Mouse (Mus musculus) thymus, postnatal 14 days (tissue): ENCODE measurements at regions not wholly inside any gene's neighbourhood (a gene's known extent, or its start where the extent isn't known, plus 50 kb on each side); places are given as distances from the start of the nearest gene placed in this dataset.
"Not testable (repeated sequence)": the region's sequence is repeated elsewhere in the genome, so short reads cannot be mapped to it uniquely, and the experiment has no call there.

Experiments
- DNase-seq: peaks from one replicate; pipeline ENCODE4 v3.0.0; 2021

- no peak for DNase-seq
Observed at GRCm38 (mm10) chr16:50847693-50848092, 256.7 kb upstream of the Ccdc54 start.

GRCm38 (mm10) chr16:50846505-50846904 is 255.6 kb upstream of the Ccdc54 start:
- no peak for DNase-seq

- DNase-seq: peak; percentile 33
Observed at GRCm38 (mm10) chr16:50841677-50842580, 251.0 kb upstream of the Ccdc54 start.

- no peak for DNase-seq
Observed at GRCm38 (mm10) chr16:50841205-50841604, 250.3 kb upstream of the Ccdc54 start.

GRCm38 (mm10) chr16:50839665-50840064 is 248.7 kb upstream of the Ccdc54 start:
- DNase-seq: no peak

- no peak for DNase-seq
Observed at GRCm38 (mm10) chr16:50837416-50837815, 246.5 kb upstream of the Ccdc54 start.

- DNase-seq: no peak
Observed at GRCm38 (mm10) chr16:50836457-50836856, 245.5 kb upstream of the Ccdc54 start.

GRCm38 (mm10) chr16:50833357-50833756 is 242.4 kb upstream of the Ccdc54 start:
- no peak for DNase-seq

- no peak for DNase-seq
Observed at GRCm38 (mm10) chr16:50822352-50822751, 231.4 kb upstream of the Ccdc54 start.

GRCm38 (mm10) chr16:50814626-50815025 is 223.7 kb upstream of the Ccdc54 start:
- DNase-seq: no peak

- DNase-seq: peak; percentile 32
Observed at GRCm38 (mm10) chr16:50799145-50799794, 208.3 kb upstream of the Ccdc54 start.

- no peak for DNase-seq
Observed at GRCm38 (mm10) chr16:50798095-50798494, 207.1 kb upstream of the Ccdc54 start.

- no peak for DNase-seq
Observed at GRCm38 (mm10) chr16:50792960-50793359, 202.0 kb upstream of the Ccdc54 start.

- no peak for DNase-seq
Observed at GRCm38 (mm10) chr16:50792506-50792905, 201.6 kb upstream of the Ccdc54 start.

- no peak for DNase-seq
Observed at GRCm38 (mm10) chr16:50788702-50789101, 197.7 kb upstream of the Ccdc54 start.

- no peak for DNase-seq
Observed at GRCm38 (mm10) chr16:50786199-50786598, 195.2 kb upstream of the Ccdc54 start.

- no peak for DNase-seq
Observed at GRCm38 (mm10) chr16:50785384-50785783, 194.4 kb upstream of the Ccdc54 start.

- no peak for DNase-seq
Observed at GRCm38 (mm10) chr16:50784651-50785228, 193.8 kb upstream of the Ccdc54 start.

- no peak for DNase-seq
Observed at GRCm38 (mm10) chr16:50783784-50784650, 193.1 kb upstream of the Ccdc54 start.

- no peak for DNase-seq
Observed at GRCm38 (mm10) chr16:50783240-50783639, 192.3 kb upstream of the Ccdc54 start.

- no peak for DNase-seq
Observed at GRCm38 (mm10) chr16:50779030-50779784, 188.3 kb upstream of the Ccdc54 start.

GRCm38 (mm10) chr16:50774699-50775098 is 183.7 kb upstream of the Ccdc54 start:
- not testable (repeated sequence) for DNase-seq
